Mouse (Mus musculus) gonadal fat pad, adult 2 months (tissue): ENCODE measurements at regions not wholly inside any gene's neighbourhood (a gene's known extent, or its start where the extent isn't known, plus 50 kb on each side); places are given as distances from the start of the nearest gene placed in this dataset.
"Not testable (repeated sequence)": the region's sequence is repeated elsewhere in the genome, so short reads cannot be mapped to it uniquely, and the experiment has no call there.

ENCODE experiments used
- DNase-seq: peaks from one replicate; pipeline ENCODE4 v3.0.0-alpha.2; 2012; ENCODE audit warnings: low read depth

- DNase-seq, result no peak
These were observed 163.8 kb upstream of the Hapln1 start for GRCm38 (mm10) chr13:89375526-89376474.

GRCm38 (mm10) chr13:89378365-89378764, 161.2 kb upstream of the Hapln1 start:
- no peak for DNase-seq

GRCm38 (mm10) chr13:89383619-89384190, 155.9 kb upstream of the Hapln1 start:
- DNase-seq, result not testable (repeated sequence)

GRCm38 (mm10) chr13:89384598-89385145, 154.9 kb upstream of the Hapln1 start:
- DNase-seq, result no peak

- no peak for DNase-seq
These were observed 152.2 kb upstream of the Hapln1 start for GRCm38 (mm10) chr13:89387416-89387815.

- DNase-seq, result no peak
These were observed 150.4 kb upstream of the Hapln1 start for GRCm38 (mm10) chr13:89389149-89389548.

- DNase-seq, result peak; percentile 55
These were observed 144.8 kb upstream of the Hapln1 start for GRCm38 (mm10) chr13:89394717-89395344.

- no peak for DNase-seq
These were observed 143.7 kb upstream of the Hapln1 start for GRCm38 (mm10) chr13:89395851-89396250.

- DNase-seq, result no peak
These were observed 138.4 kb upstream of the Hapln1 start for GRCm38 (mm10) chr13:89401084-89401671.

GRCm38 (mm10) chr13:89410504-89410903, 129.1 kb upstream of the Hapln1 start:
- no peak for DNase-seq

- DNase-seq, result no peak
These were observed 126.7 kb upstream of the Hapln1 start for GRCm38 (mm10) chr13:89412768-89413487.

- no peak for DNase-seq
These were observed 120.8 kb upstream of the Hapln1 start for GRCm38 (mm10) chr13:89418804-89419203.

- DNase-seq, result no peak
These were observed 117.8 kb upstream of the Hapln1 start for GRCm38 (mm10) chr13:89421833-89422232.

- no peak for DNase-seq
These were observed 116.1 kb upstream of the Hapln1 start for GRCm38 (mm10) chr13:89423491-89423890.

- no peak for DNase-seq
These were observed 111.1 kb upstream of the Hapln1 start for GRCm38 (mm10) chr13:89428272-89429071.

GRCm38 (mm10) chr13:89444847-89445246, 94.7 kb upstream of the Hapln1 start:
- no peak for DNase-seq

- DNase-seq, result no peak
These were observed 85.8 kb upstream of the Hapln1 start for GRCm38 (mm10) chr13:89453819-89454218.

GRCm38 (mm10) chr13:89454249-89455018, 85.2 kb upstream of the Hapln1 start:
- DNase-seq, result no peak

- no peak for DNase-seq
These were observed 75.8 kb upstream of the Hapln1 start for GRCm38 (mm10) chr13:89463746-89464145.
